Mouse (Mus musculus): ENCODE results near the gene Tshz2. TPM values are rescaled to one million over a fixed set of nuclear protein-coding genes. Genes with fewer than 3 reads are reported as not detected.

The Tshz2 gene
- polyA plus RNA-seq, 1 experiment from 2014 or later: 8.4 TPM

GRCm38 (mm10) chr2:169723645-169724462 is 91.0 kb downstream of the Tshz2 start:
- Histone ChIP-seq H3K36me3 (replicated peaks) (no peaks in the 10 kb centered on the region), H3K9me3 (no peaks in the 10 kb centered on the region), H3K27ac (0 out of 2 replicates have a peak overlapping the region, but pooled peaks have one; percentile 65), H3K4me1 (peaks cover 23% of the 10 kb centered on the region), H3K27me3 (no peaks in the 10 kb centered on the region), H3K4me3 (replicated peaks) (no peak overlapping the region), H3K4me2 (no peak overlapping the region), H3K9ac (no peak overlapping the region)
- 61% methylated on average over 24 of the region's 24 CpGs for WGBS
- no peak for ATAC-seq (ENCODE audit: low FRiP score)

- Histone ChIP-seq H3K9ac (no peak overlapping the region), H3K4me1 (peaks cover 15% of the 10 kb centered on the region), H3K27me3 (no peaks in the 10 kb centered on the region), H3K27ac (no peak overlapping the region), H3K36me3 (replicated peaks) (no peaks in the 10 kb centered on the region), H3K4me2 (no peak overlapping the region), H3K4me3 (replicated peaks) (no peak overlapping the region), H3K9me3 (no peaks in the 10 kb centered on the region)
- WGBS: 71% methylated on average over 16 of the region's 16 CpGs
- ATAC-seq (ENCODE audit: low FRiP score): no peak
These were observed 96.0 kb downstream of the Tshz2 start for GRCm38 (mm10) chr2:169728651-169729280.

- no peak overlapping the region for H3K4me2 ChIP-seq
- no peaks in the 10 kb centered on the region for H3K9me3 ChIP-seq
- WGBS: 88% methylated on average over 7 of the region's 7 CpGs
- H3K4me1 ChIP-seq: peaks cover 17% of the 10 kb centered on the region
- H3K9ac ChIP-seq: no peak overlapping the region
- no peak for ATAC-seq (ENCODE audit: low FRiP score)
- no peak overlapping the region for H3K27ac ChIP-seq
- no peaks in the 10 kb centered on the region for H3K27me3 ChIP-seq
- no peaks in the 10 kb centered on the region for H3K36me3 ChIP-seq (replicated peaks)
- no peak overlapping the region for H3K4me3 ChIP-seq (replicated peaks)
These were observed 97.8 kb downstream of the Tshz2 start for GRCm38 (mm10) chr2:169730551-169730996.

DNA sequence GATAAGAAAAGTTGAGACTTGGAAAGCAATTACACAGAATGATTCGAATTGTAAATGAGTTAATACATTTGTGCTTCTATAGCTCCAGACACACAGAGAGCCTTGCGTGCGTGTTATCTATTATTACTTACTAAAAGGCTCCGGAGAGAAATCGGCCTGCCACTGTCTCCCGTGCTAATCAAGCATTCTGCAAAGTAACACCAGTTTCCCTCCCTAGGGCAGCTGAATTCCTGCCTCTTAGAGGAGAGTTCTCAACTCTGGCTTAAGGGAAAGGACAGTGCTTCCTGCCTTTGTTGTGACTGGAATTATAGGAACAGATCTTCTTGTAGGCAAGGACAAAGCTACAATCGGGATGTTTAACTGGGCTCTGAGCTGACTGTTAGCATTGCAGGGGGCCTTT is 101.2 kb downstream of the Tshz2 start:
- no peak overlapping the region for H3K4me3 ChIP-seq (replicated peaks)
- 0 out of 2 replicates have a peak overlapping the region, but pooled peaks have one; percentile 13 for H3K27ac ChIP-seq
- peaks cover 16% of the 10 kb centered on the region for H3K4me1 ChIP-seq
- no peak overlapping the region for H3K9ac ChIP-seq
- H3K4me2 ChIP-seq: no peak overlapping the region
- no peaks in the 10 kb centered on the region for H3K27me3 ChIP-seq
- no peak for ATAC-seq (ENCODE audit: low FRiP score)
- H3K36me3 ChIP-seq (replicated peaks): no peaks in the 10 kb centered on the region
- H3K9me3 ChIP-seq: no peaks in the 10 kb centered on the region
- 60% methylated on average over 7 of the region's 7 CpGs for WGBS

DNA sequence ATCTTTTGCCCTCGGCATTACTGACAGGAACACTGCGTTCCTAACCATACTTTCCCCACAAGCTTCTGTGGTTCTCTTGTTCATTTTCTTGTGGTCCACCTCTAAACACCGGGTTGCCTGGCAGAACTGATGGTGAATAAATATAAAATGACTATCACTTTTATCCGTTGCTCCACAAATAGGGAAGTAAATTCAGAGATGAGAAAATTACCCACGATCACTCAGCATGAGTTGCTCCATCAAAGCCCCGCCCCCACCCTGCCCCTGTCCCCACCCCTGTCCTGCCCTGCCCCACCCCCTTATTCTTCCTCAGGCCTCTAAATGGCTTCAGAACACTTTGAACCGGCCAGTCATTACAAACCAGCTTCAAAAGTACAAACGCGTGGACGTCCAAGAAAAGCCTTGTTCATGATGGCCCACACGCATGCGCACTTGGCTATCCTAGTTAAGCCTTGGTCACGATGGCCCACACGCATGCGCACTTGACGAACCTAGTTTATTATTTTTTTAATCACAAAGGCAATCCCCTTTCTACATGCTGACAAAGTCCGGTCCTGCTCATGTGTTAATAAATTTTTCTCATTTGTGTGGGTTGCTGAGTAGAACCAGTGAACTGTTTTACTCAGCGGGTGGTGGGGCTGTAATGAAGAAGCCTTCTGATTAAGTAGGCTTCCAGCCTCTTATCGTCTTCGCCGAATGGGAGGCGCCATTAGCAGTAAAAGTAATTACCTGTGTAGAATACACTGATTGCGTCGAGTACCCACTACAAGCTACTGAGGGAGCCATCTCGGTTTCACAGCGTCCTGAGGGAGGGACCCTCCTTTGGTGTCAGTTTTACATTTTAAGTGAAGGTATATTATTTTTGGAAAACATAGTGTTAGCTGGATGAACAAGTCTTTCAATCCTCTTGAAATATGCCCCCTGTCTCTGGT is 102.9 kb downstream of the Tshz2 start:
- peaks cover 16% of the 10 kb centered on the region for H3K4me1 ChIP-seq
- H3K9ac ChIP-seq: no peak overlapping the region
- H3K36me3 ChIP-seq (replicated peaks): no peaks in the 10 kb centered on the region
- H3K27ac ChIP-seq: no peak overlapping the region
- H3K4me2 ChIP-seq: no peak overlapping the region
- WGBS: 81% methylated on average over 26 of the region's 26 CpGs
- no peak overlapping the region for H3K4me3 ChIP-seq (replicated peaks)
- H3K27me3 ChIP-seq: no peaks in the 10 kb centered on the region
- H3K9me3 ChIP-seq: no peaks in the 10 kb centered on the region
- ATAC-seq (ENCODE audit: low FRiP score): no peak

DNA sequence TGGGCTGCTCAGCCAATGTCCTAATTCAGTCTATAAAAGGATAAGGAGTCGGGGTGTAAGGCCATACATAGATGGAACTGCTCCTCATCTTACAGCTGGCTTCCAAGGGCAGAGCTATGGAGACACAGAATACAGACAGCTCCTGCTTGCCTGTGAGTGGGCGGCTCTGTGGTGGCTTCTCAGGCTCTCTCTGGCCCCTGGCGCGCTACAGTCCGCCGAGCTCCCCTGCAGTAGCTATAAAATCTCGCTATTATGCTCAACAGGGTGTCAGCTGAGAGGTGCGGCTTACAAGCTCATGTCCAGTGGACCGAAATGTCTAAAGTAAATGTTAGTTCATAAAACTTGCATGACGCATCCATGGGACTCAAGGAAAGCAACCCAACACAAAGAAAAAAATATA is 108.2 kb downstream of the Tshz2 start:
- H3K4me1 ChIP-seq: peaks cover under 1% of the 10 kb centered on the region; the same call in 1 of the 2 replicates
- no peaks in the 10 kb centered on the region for H3K27me3 ChIP-seq
- no peaks in the 10 kb centered on the region for H3K36me3 ChIP-seq (replicated peaks)
- no peak for ATAC-seq (ENCODE audit: low FRiP score)
- H3K9ac ChIP-seq: no peak overlapping the region
- H3K4me2 ChIP-seq: no peak overlapping the region
- no peak overlapping the region for H3K27ac ChIP-seq
- WGBS: 93% methylated on average over 10 of the region's 10 CpGs
- H3K4me3 ChIP-seq (replicated peaks): no peak overlapping the region
- H3K9me3 ChIP-seq: no peaks in the 10 kb centered on the region

DNA sequence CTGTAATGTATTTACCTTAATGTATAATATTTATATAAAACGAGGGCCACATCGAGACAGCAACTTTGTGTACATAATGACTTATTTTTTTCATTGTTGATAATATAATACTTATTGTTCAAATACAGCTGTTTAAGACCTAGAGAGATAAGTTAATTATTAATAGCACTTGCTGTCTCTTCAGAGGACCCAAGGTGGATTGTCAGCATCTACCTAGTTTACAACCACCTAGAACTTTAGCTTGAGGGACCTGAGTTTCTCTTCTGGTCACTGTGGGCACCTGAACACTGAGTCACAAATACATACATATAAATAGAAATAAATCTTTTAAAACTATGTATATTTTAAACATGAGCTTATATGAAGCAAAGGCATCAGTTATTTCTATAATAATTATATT is 110.0 kb downstream of the Tshz2 start:
- Histone ChIP-seq H3K9me3 (peaks cover 4% of the 10 kb centered on the region; the same call in 1 of the 2 replicates), H3K4me1 (no peaks in the 10 kb centered on the region), H3K27me3 (no peaks in the 10 kb centered on the region), H3K27ac (no peak overlapping the region), H3K9ac (no peak overlapping the region), H3K36me3 (replicated peaks) (no peaks in the 10 kb centered on the region), H3K4me3 (replicated peaks) (no peak overlapping the region), H3K4me2 (no peak overlapping the region)
- ATAC-seq (ENCODE audit: low FRiP score): no peak
- 90% methylated on average over 2 of the region's 2 CpGs for WGBS

DNA sequence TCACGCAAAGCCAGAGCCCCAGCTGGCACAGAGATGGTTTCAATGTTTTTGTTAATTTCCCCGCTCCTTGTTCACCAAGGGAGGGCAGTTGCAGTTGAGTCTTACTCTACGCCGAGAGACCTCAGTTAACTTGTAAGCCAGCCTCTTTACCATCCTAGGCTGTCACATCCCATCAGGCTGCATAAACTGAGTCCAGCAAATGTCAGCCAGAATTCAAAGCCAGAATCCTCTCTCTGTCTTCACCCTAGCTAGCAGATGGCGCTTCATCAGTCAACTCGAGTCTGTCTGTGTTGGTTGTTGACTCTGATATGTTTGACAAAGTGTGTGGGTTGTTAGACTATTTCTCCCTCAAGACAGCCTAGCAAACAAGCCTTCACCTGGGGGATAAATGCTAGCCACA is 110.5 kb downstream of the Tshz2 start:
- Histone ChIP-seq H3K4me2 (no peak overlapping the region), H3K27ac (no peak overlapping the region), H3K27me3 (no peaks in the 10 kb centered on the region), H3K9me3 (peaks cover 4% of the 10 kb centered on the region; the same call in 1 of the 2 replicates), H3K4me3 (replicated peaks) (no peak overlapping the region), H3K9ac (no peak overlapping the region), H3K4me1 (no peaks in the 10 kb centered on the region), H3K36me3 (replicated peaks) (no peaks in the 10 kb centered on the region)
- 84% methylated on average over 6 of the region's 6 CpGs for WGBS
- ATAC-seq (ENCODE audit: low FRiP score): no peak

DNA sequence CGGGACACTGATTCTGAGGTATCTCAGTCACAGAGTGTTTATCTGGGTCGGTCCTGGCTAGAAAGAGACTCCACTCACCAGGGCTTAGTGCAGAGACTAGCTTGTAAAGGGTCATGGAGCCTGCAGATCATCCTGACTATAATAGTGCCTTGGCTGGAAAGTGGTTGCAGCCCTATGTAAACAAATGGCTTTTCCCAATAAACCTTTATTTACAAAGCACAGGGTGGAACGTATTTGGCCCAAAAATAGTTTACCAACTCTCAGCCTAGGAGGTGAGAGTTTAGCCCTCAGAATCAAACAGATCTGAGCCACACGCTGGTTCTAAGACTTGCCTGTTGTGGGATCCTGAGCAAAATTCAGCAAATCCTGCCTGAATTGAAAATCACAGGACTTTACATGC is 111.1 kb downstream of the Tshz2 start:
- H3K4me3 ChIP-seq (replicated peaks): no peak overlapping the region
- no peaks in the 10 kb centered on the region for H3K36me3 ChIP-seq (replicated peaks)
- no peak overlapping the region for H3K9ac ChIP-seq
- ATAC-seq (ENCODE audit: low FRiP score): no peak
- H3K27me3 ChIP-seq: no peaks in the 10 kb centered on the region
- 86% methylated on average over 4 of the region's 4 CpGs for WGBS
- no peak overlapping the region for H3K4me2 ChIP-seq
- no peaks in the 10 kb centered on the region for H3K4me1 ChIP-seq
- H3K27ac ChIP-seq: no peak overlapping the region
- peaks cover 4% of the 10 kb centered on the region; the same call in 1 of the 2 replicates for H3K9me3 ChIP-seq

DNA sequence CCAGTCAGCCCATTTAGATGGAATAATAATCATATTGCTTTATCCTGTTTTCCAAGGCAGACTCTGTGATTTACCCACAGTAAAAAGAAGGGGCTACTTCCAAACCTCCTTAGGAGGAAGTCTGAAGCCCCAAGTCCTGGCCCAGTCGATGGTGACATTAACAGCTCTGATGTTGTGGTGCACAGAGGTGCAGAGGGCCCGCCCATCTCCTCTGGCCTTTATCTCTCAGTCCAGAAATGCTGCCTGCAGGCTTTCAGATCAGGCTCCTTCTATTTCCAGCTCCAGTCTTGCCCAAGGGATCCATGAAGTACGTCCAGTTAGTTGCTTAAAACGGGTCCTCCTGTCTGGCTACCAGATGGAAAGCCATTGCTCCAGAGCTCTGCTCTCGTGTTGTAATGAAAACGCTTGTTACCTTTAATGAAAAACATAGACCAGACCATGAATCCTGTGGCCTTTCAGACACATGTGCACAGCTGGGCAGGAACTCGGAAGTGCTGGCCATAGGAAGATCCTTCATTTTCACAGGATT is 114.4 kb downstream of the Tshz2 start:
- Histone ChIP-seq H3K4me2 (no peak overlapping the region), H3K4me1 (peaks cover 7% of the 10 kb centered on the region), H3K36me3 (replicated peaks) (no peaks in the 10 kb centered on the region), H3K27me3 (no peaks in the 10 kb centered on the region), H3K9ac (no peak overlapping the region), H3K4me3 (replicated peaks) (no peak overlapping the region), H3K27ac (no peak overlapping the region), H3K9me3 (peaks cover 4% of the 10 kb centered on the region; the same call in 1 of the 2 replicates)
- 86% methylated on average over 7 of the region's 7 CpGs for WGBS
- ATAC-seq (ENCODE audit: low FRiP score): no peak

DNA sequence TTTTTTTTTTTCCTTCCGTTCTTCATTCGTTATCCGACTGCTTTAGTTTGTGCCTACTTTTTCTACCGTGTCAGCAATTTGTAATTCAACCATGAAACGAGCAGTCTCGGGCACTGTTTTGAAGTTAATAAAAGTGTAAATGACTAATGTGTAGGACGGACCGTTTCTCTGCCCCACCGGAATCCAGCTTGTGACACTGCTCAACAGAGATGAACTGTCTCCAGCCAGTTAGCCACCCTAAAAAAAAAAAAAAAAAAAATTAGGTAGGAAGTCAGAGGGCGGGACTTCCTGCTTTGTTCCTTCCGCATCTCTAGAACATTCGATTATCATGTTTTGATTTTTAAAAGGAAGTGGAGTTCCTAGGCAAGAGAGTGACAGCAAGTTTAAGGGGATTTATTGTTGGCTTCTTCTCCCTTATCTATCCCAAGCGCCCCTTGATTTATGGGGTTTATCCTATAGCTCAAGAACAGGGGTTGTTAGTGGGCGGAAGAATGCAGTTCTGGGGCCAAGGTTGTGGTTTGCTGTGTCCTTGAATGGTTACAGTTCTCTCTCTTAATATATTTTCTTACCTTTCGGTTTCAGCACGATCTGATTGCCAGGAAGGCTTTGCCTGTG is 116.6 kb downstream of the Tshz2 start:
- WGBS: 91% methylated on average over 16 of the region's 16 CpGs
- peaks cover 4% of the 10 kb centered on the region; the same call in 1 of the 2 replicates for H3K9me3 ChIP-seq
- ATAC-seq (ENCODE audit: low FRiP score): no peak
- H3K4me3 ChIP-seq (replicated peaks): no peak overlapping the region
- no peak overlapping the region for H3K27ac ChIP-seq
- H3K27me3 ChIP-seq: no peaks in the 10 kb centered on the region
- peaks cover 7% of the 10 kb centered on the region for H3K4me1 ChIP-seq
- H3K36me3 ChIP-seq (replicated peaks): no peaks in the 10 kb centered on the region
- H3K9ac ChIP-seq: no peak overlapping the region
- no peak overlapping the region for H3K4me2 ChIP-seq

Data from forebrain, embryonic 12.5 days (tissue).